Mouse (Mus musculus) neural tube, embryonic 14.5 days (tissue): ENCODE results near the gene Cdx4. TPM values are rescaled to one million over a fixed set of nuclear protein-coding genes. Genes with fewer than 3 reads are reported as not detected.

Experiments
- ATAC-seq: fragments of 200-750 bp; cut with Nextera tagmentation; 2 replicates; pipeline ENCODE4 v1.8.0; 2017; ENCODE audit warnings: low read depth, mild to moderate bottlenecking, moderate TSS enrichment, moderate library complexity
- H3K27ac ChIP-seq: fragments of 300-500 bp; sonication (generic); 2 replicates; pipeline ENCODE4 v1.5.1; 2014; ENCODE audit warnings: low read depth, mild to moderate bottlenecking, control low read depth, low read length, moderate library complexity, mixed read lengths
- H3K27me3 ChIP-seq: fragments of 300-500 bp; sonication (generic); 2 replicates; pipeline ENCODE4 v1.6.1; 2014; ENCODE audit warnings: low read length; ENCODE audit not compliant: control insufficient read depth, insufficient read depth
- H3K36me3 ChIP-seq: fragments of 300-500 bp; sonication (generic); 2 replicates; pipeline ENCODE4 v1.6.1; 2014; ENCODE audit warnings: low read length, mixed read lengths; ENCODE audit not compliant: control insufficient read depth, insufficient read depth
- H3K4me1 ChIP-seq: fragments of 300-500 bp; sonication (generic); 2 replicates; pipeline ENCODE4 v1.6.1; 2014; ENCODE audit warnings: low read length; ENCODE audit not compliant: control insufficient read depth, insufficient read depth
- H3K4me2 ChIP-seq: fragments of 300-500 bp; sonication (generic); 2 replicates; pipeline ENCODE4 v1.6.1; 2014; ENCODE audit warnings: mild to moderate bottlenecking, low read depth, low read length, control low read depth
- H3K4me3 ChIP-seq: fragments of 300-500 bp; sonication (generic); 2 replicates; pipeline ENCODE4 v1.5.1; 2014; ENCODE audit warnings: low read depth, low read length, control low read depth, mixed read lengths
- H3K9ac ChIP-seq: fragments of 300-500 bp; sonication (generic); replicated peaks from 2 replicates; pipeline ENCODE4 v1.6.1; 2014; ENCODE audit warnings: low read depth, mild to moderate bottlenecking, control low read depth, low read length, mixed read lengths
- H3K9me3 ChIP-seq: fragments of 300-500 bp; sonication (generic); 2 replicates; pipeline ENCODE4 v1.6.1; 2016; ENCODE audit warnings: low read length; ENCODE audit not compliant: control insufficient read depth
- WGBS: fragments of 180-500 bp; shearing (Covaris S2); extraction: QIAGEN DNeasy Blood & Tissue Kit; methylation state at CpG from one replicate; pipeline ENCODE4 v1.1.7; 2014; 5-methylcytosine and 5-hydroxymethylcytosine counted together
- polyA plus RNA-seq: library from polyadenylated mRNA; unstranded; fragments of >200 nt; fragmentation: Nextera tagmentation; extraction: Ambion mirVana; gene quantifications from 2 replicates; pipeline ENCODE4 v1.2.1, GENCODE M21; 2014

Cdx4 gene
- polyA plus RNA-seq, 1 experiment from 2014 or later: not detected

DNA sequence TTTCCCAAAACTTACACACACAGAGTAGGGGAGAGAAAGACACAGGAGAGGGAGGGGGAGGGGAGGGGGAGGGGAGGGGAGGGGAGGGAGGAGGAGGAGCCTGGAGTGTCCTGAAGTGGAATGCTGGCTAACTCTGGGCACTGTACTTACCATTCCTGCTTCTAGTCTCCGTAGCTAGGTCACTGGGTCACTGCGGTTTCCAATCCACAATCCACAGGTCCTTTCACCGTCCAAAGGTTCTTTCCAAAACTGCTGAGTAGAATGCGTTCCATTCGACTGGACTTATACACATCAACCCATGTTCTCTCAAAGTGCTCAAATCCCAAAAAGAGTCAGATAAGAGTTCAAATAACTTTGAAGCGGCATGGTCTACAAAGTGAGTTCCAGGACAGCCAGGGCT is 7.1 kb upstream of the Cdx4 start:
- Histone ChIP-seq H3K4me3 (no peak overlapping the region), H3K36me3 (no peaks in the 10 kb centered on the region), H3K27ac (no peak overlapping the region), H3K9ac (no peak overlapping the region), H3K9me3 (no peaks in the 10 kb centered on the region), H3K4me1 (no peaks in the 10 kb centered on the region), H3K27me3 (peaks cover 3% of the 10 kb centered on the region; the same call in 1 of the 2 replicates), H3K4me2 (no peak overlapping the region)
- no peak for ATAC-seq
- WGBS: 87% methylated on average over 6 of the region's 6 CpGs

DNA sequence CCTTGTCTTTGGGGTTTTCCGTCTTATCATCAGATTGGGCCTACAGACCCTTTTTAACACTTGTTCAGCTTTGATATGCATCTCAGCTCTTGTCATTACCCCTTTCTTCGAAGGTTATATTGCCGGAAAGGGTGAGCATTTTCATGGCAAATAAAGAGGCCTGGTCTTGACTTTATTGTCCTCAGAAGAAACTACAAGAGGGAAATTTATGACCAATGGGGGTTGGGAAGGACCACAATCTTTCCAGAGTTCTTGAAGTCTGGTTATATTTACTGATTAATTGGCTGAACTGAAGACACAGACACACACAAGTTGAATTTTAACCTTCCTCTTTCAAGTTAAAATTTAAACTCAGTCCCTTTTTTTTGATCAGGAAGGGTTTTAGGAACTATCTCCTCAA is 4.7 kb downstream of the Cdx4 start:
- Histone ChIP-seq H3K4me2 (no peak overlapping the region), H3K9me3 (no peaks in the 10 kb centered on the region), H3K4me1 (no peaks in the 10 kb centered on the region), H3K4me3 (no peak overlapping the region), H3K9ac (no peak overlapping the region), H3K27me3 (peaks cover 22% of the 10 kb centered on the region), H3K36me3 (no peaks in the 10 kb centered on the region), H3K27ac (no peak overlapping the region)
- WGBS: 22% methylated on average over 3 of the region's 3 CpGs
- ATAC-seq: no peak

DNA sequence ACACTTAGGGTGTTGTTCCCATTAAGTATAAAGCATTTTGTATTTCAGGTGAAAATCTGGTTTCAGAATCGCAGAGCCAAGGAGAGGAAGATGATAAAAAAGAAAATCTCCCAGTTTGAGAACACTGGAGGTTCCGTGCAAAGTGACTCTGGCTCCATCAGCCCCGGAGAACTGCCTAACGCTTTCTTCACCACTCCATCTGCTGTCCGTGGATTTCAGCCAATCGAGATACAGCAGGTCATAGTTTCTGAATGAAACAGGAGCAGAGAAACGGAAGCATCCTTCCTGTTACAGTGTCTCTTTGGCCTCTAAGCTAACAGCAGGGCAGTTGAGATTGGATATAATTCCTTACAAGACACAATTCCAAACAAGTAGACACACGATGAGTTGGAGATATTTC is 8.2 kb downstream of the Cdx4 start:
- Histone ChIP-seq H3K4me3 (no peak overlapping the region), H3K4me2 (no peak overlapping the region), H3K27ac (no peak overlapping the region), H3K4me1 (no peaks in the 10 kb centered on the region), H3K27me3 (peaks cover 3% of the 10 kb centered on the region), H3K9me3 (no peaks in the 10 kb centered on the region), H3K36me3 (no peaks in the 10 kb centered on the region), H3K9ac (no peak overlapping the region)
- 78% methylated on average over 8 of the region's 8 CpGs for WGBS
- no peak for ATAC-seq

DNA sequence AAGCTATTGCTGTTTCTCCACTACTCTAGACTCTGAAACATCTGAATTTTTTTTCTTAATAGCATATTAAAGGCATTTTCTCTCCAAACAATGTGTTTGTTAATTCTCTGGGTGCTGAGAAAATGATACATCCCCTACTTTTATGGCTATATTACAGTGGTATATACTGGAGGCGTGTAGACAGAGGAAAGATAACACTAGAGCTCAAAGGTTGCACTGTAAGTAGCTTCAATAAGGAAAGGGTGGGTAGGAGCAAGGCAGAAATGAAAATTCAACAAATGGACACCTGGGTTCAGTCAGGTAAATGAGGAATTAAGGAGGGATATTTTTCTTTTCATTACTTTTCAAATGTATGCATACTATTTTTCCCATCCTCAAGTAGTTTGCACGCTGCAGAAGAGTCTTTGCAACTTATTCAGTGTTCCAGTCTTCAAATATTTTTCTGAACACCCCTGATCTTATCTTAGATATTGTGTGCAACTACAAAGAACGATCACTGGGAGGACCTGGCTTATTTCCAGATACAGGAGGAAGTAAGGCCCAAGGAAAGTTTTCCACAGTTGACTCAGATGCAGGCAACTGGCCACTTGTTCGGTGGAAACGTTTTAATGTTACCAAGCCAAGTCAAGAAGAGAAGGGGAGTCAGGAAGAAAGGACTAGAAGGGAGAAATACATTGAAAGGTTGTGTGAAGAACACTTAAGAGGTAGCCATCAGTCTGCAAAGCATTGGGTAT is 10.1 kb downstream of the Cdx4 start:
- Histone ChIP-seq H3K36me3 (no peaks in the 10 kb centered on the region), H3K4me3 (no peak overlapping the region), H3K9me3 (no peaks in the 10 kb centered on the region), H3K9ac (no peak overlapping the region), H3K27me3 (peaks cover 3% of the 10 kb centered on the region; the same call in 1 of the 2 replicates), H3K27ac (no peak overlapping the region), H3K4me2 (no peak overlapping the region), H3K4me1 (no peaks in the 10 kb centered on the region)
- no peak for ATAC-seq
- WGBS: 71% methylated on average over 5 of the region's 5 CpGs

DNA sequence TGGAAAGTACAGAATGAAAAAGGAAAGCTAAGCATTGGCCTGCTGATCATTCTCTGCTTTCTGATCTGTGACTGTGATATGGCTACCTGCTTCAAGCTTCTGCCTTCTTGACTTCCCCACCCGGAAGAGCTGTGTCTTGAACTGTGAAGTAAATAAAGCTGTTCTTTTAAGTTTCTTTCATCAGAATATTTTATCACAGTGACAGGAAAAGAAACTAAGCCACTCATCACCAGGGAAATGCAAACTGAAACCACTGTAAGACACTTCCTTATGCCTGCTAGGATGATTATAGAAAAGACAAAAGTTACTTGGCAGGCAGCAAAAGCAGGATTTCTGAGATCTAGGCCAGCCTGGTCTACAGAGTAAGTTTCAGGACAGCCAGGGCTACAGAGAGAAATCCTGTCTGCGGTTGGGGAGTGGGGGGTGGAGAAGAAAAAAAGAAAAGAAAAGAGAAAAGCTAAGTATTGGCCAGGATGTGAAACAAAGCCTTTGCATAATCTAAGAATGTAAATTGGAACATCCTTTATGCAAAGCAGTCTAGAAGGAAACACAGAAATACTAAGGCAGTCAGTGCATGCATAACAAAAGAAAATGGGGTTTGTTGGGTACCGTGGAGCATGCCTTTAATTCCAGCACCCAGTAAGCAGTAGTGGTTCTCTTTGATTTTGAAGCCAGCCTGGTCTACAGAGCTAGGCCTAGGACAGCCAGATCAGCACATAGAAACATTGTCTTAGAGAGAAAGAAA is 20.3 kb downstream of the Cdx4 start:
- no peak overlapping the region for H3K9ac ChIP-seq
- no peaks in the 10 kb centered on the region for H3K4me1 ChIP-seq
- no peaks in the 10 kb centered on the region for H3K36me3 ChIP-seq
- H3K9me3 ChIP-seq: no peaks in the 10 kb centered on the region
- ATAC-seq: no peak
- H3K4me3 ChIP-seq: no peak overlapping the region
- no peak overlapping the region for H3K27ac ChIP-seq
- H3K27me3 ChIP-seq: peaks cover 4% of the 10 kb centered on the region; the same call in 1 of the 2 replicates
- no peak overlapping the region for H3K4me2 ChIP-seq
- 62% methylated on average over 3 of the region's 3 CpGs for WGBS

DNA sequence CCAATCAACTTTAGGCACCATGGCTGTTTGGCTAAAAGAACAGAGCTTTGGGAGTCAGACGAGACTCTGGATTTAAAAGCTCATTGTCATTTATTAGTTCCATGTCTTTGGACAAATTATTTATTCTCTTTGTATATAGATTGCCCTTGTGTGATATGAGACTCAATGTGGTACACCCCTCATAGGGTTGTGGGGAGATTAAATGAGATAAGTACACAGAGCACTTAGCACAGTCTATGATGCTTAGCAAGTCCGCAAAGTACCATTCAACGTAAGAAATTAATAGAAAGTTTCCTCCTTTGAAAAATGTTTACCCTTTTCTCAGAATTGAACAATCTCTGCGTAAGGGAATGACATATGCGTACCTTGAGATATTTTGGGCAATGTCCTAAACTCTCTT is 34.6 kb downstream of the Cdx4 start:
- peak overlapping the region; percentile 48 for H3K4me2 ChIP-seq
- no peak overlapping the region for H3K27ac ChIP-seq
- no peaks in the 10 kb centered on the region for H3K9me3 ChIP-seq
- H3K9ac ChIP-seq: no peak overlapping the region
- ATAC-seq: peak; percentile 43; the same call in 1 of the 2 replicates
- no peaks in the 10 kb centered on the region for H3K36me3 ChIP-seq
- no peaks in the 10 kb centered on the region for H3K4me1 ChIP-seq
- H3K4me3 ChIP-seq: peak overlapping the region; percentile 45
- peaks cover 17% of the 10 kb centered on the region for H3K27me3 ChIP-seq
- 46% methylated on average over 5 of the region's 5 CpGs for WGBS

DNA sequence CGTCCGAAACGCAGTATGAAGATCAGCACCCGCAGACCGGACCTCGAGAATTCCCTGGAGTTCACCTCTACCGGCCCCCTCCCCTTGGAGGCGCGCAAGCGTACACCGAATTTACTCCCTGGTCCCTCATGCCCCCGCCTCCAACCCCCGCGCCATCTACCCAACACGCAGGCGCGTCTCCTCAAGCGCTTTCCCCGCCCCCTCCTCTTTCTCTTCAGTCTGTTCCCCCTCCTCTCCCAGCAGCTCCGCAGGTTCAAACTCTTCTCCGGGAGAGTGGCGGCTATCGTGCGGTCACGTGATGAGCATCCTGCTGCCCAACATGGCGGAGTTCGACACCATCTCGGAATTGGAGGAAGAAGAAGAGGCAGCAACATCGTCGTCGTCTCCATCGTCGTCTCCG is 35.1 kb downstream of the Cdx4 start, which contains the start of gene Chic1:
Gene Chic1 (plus strand): TSS at position 190 of the 400 bp plus-strand sequence.
- Histone ChIP-seq H3K9me3 (no peaks in the 10 kb centered on the region), H3K27me3 (peaks cover 17% of the 10 kb centered on the region), H3K36me3 (no peaks in the 10 kb centered on the region), H3K9ac (peak within 1 kb of the TSS; percentile 62), H3K27ac (peak within 1 kb of the TSS; percentile 72), H3K4me1 (no peaks in the 10 kb centered on the region), H3K4me2 (peak within 1 kb of the TSS; percentile 48), H3K4me3 (peak within 1 kb of the TSS; percentile 45)
- WGBS: 16% methylated on average over 29 of the region's 34 CpGs
- ATAC-seq: peak; percentile 97

DNA sequence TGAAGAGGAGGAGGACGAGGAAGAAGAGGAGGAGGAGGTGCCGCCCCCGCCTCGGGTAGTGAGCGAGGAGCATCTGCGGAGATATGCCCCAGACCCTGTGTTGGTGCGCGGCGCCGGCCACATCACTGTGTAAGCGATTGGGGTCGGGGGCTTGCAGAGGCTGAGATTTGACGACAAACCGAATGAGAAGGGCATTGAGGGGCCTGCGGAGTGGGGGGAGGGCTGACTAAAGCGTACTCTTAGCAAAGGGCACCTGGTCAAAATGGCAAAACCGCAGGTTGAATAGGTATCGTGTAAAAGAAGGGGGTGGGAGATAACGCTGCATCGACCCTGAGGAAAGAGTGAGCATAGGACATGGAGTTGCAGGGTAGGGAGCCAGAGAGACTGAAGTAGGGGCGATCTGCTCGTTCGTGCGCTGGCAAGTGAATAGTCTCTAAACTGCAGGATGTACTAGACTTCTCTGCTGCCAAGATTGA is 35.6 kb downstream of the Cdx4 start:
- H3K4me2 ChIP-seq: peak overlapping the region; percentile 48
- peak overlapping the region; percentile 72 for H3K27ac ChIP-seq
- no peaks in the 10 kb centered on the region for H3K36me3 ChIP-seq
- H3K9me3 ChIP-seq: no peaks in the 10 kb centered on the region
- ATAC-seq: peak; percentile 83
- peak overlapping the region; percentile 62 for H3K9ac ChIP-seq
- no peaks in the 10 kb centered on the region for H3K4me1 ChIP-seq
- WGBS: 12% methylated on average over 24 of the region's 24 CpGs
- H3K27me3 ChIP-seq: peaks cover 17% of the 10 kb centered on the region; the same call in 1 of the 2 replicates
- H3K4me3 ChIP-seq: peak overlapping the region; percentile 45

DNA sequence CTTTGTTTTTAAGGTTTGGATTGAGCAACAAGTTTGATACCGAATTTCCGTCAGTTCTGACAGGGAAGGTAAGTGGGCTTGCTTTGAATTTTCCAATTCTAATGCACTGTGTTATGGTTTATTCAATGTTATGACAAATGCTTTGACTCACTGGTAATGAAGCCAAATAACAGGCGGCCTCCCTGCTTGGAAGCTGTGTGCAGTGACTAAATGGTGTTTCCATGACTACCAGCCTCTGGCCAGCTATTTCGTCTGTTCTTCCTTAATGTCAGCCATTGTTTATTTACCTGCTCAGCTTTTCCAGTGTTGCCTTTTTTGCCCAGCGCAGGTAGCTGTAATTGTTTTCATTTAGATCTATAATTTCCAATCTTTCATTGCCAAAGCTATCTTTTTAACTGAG is 45.0 kb downstream of the Cdx4 start:
- H3K4me3 ChIP-seq: no peak overlapping the region
- H3K27ac ChIP-seq: no peak overlapping the region
- H3K27me3 ChIP-seq: no peaks in the 10 kb centered on the region; the same call in 1 of the 2 replicates
- H3K36me3 ChIP-seq: no peaks in the 10 kb centered on the region
- no peaks in the 10 kb centered on the region for H3K9me3 ChIP-seq
- no peak overlapping the region for H3K4me2 ChIP-seq
- peak; percentile 56; the same call in 1 of the 2 replicates for ATAC-seq
- no peaks in the 10 kb centered on the region for H3K4me1 ChIP-seq
- no peak overlapping the region for H3K9ac ChIP-seq
- WGBS: 34% methylated on average over 5 of the region's 5 CpGs
